Mouse (Mus musculus) cerebellum, postnatal 36 days (tissue): ENCODE data around the gene Fam43b.
"Not testable (repeated sequence)": the region's sequence is repeated elsewhere in the genome, so short reads cannot be mapped to it uniquely, and the experiment has no call there.

Experiments used
- DNase-seq, 2 experiments: peaks; one replicate each; pipeline ENCODE4 v3.0.0; 2021 to 2022; ENCODE audit warnings: mixed read lengths in 2 of 2

The Fam43b gene

DNA sequence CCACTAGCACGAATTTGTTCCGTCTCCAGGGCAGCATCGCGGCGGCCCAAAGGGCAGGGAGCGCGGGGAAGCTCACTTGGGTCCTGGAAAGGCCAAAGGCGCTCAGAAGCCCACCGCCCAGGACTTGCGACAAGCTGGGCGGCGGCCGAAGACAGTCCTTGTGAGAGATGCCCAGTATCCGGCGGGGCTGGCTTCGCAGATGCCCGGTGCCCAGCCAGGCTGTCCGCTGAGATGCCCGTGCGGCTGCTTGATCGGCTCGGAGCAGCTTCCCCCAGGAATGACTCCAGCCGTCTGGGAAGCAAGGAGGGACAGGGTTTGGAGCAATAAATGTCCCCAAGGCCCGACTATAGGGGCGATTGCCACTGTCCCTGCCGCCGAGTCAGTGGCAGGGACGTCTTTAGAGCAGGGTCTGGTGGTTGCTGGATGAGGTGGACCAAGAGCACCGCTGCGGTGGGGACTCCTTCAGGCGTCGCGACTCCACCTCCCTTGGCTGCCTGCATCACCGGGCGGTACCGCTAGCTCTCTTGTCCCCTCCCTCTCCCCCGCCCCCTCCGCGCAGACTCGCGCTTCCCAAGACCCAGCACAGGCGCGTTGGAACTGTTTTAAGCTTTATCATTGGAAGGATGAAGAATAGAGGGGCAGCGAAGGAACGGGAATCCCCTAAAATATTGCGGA lies at the start of gene Fam43b:
Gene Fam43b, minus strand, starts transcription at position 558 of the 675 bp plus-strand sequence.
- DNase-seq, result peak; percentile 10 to 39

DNA sequence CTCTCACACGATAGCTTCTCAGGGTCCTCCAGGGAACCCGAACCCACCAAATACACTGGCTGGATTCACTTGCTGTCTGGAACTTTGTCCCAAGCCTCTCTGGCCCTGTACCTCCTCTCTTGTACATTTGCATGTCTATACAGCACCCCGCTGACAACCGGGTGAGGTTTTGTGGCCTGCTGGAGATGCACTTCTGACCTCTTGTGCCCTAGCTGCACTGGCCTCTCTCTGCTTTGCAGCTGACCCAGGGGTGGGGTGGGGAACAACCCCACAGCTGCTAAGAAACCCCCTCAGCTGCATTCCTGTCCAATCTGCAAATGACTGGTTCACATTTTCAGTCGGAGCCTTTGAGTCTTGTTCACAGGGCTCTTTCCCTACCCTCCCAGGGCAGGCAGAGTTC lies 48.6 kb upstream of the Fam43b start:
- no peak for DNase-seq

DNA sequence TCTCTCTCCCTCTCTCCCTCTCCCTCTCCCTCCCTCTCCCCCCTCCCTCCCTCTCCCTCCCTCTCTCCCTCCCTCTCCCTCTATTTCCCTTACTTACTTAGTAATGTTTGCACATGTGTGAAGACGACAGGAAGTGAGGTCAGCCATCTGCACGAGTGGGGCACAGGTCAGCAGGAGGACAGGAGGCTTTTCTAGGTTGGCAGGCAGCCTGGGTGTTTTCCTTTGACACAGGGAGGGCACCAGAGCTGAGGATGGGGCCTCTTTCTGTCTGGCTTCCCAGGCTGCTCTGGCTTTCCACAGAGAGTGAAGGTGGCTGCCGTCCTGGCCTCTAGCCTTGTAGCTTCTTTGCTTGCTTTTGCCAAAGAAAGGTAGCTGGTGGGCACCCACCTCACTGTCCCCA lies 43.7 kb upstream of the Fam43b start:
- DNase-seq, result no peak

DNA sequence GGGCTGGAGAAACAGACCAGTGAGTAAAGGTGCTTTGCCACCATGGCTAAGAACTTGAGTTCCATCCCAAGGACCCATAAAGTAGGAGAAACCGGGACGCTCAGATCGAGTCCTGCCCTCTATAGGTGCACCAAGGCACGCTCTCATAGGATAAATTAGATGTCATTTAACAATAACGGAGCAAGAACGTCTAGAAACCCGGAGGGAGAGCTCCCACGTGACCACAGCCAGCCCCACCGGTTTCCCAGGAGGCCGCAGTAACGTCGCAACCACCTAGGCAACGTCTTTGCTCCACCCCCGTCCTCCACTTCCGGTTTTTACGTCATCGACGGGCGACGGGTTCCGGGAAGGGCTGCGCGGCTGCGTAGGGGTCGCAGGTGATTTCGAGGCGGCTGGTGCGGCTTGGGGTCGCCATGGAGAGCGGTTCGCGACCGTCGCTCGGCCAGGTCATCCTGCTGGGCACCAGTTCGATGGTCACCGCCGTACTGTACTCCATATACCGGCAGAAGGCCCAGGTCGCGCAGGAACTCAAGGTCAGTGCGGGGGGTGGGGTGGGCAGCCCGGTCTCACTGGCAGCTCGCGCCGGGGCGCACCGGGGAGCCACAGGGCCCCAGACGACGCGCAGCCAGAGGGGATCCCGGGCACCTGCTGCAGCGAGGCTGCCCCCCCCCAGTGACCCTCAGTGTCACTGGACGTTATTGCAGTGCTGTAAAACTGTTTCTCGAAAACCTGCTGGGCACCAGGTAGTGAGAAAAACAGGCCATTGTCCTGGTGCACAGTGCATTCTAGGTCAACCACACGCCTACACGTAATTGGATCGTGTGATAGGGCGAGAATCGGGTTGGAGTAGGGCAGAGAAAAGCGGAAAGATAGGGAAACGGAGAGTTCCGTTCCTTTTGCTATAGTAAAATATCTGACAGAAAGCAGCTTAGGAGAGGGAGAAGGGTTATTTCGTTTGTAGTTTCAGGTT lies 38.3 kb upstream of the Fam43b start, which contains the start of gene Mul1:
Gene Mul1, plus strand, starts transcription at position 325 of the 970 bp plus-strand sequence.
- DNase-seq, result peak; percentile 96

DNA sequence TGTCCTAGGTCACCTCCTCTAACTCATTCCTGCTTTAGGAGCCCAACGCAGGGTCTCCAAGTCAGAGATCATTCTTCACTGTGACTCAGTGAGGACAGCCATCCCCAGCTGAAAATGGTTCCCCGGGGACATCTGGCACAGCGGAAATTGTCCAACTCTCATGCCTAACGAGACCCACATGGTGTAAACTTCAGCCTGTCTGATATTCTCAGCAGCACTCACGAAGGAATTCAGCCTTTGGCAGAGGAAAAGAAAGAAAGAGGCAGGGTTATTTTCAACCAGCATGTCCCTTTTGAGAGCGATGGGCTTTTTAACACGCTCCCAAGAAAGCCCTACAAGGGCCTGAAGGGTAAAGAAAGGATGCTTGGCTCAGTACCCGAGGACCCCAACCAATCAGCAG lies 35.0 kb upstream of the Fam43b start:
- no peak for DNase-seq

DNA sequence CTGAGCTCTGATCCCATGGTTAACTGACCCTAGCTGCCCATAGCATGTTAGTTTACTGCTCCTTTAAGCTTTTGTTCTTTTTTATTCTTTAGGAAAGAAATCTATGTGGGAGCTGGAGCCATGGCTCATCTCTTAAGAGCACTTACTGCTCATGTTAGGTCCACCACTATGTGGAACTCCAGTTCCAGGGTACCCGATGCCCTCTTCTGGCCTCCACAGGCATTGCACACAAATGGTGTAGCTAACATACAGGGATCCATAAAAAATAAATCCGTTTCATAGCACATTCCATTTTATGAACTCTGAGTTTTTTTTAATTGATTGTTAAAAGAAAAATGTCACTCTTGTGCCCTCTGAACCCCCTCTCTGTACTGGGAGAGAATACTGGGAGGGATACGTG lies 33.5 kb upstream of the Fam43b start:
- DNase-seq, result no peak

DNA sequence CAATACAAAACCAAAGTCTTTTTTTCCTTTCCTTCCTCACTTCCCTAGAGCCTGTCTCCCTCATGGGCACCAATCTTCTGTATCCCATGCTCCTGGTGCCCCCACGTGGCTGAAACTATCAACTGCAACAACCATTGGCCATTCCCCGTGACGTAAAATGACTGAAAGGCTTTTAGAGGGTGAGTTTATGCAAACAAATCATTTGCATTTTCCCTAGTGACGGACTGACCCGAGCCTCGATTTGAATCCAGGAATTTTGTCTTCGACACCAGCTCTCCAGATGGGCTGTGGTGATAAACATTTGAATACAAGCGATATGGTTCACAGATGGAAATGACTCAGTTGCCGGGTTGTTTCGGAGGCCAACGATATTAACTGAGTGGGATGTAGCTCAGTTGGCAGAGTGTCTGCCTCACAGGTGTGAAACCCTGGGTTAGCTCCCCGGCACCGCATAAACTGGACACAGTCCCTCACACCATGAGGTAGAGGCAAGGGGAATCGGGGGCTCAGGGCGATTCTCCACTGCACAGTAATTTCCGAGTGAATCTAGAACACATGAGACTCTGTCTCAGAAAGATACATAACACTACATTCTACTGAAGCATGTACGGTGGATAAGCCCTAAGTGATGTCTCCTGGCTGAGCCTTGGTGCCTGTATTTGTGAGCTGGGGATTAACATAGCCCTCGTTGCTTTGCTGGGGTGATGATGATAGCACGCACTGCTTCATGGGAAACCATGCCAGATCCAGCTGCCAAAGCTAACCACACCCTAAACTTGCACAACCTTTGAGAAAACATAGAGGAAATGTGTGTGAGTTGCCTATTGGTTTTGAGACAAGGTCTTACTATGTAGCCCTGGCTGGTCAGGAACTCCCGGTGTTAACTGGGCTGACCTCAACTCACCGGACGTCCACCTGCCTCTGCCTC lies 30.7 kb upstream of the Fam43b start:
- DNase-seq, result peak; percentile 90 to 91

DNA sequence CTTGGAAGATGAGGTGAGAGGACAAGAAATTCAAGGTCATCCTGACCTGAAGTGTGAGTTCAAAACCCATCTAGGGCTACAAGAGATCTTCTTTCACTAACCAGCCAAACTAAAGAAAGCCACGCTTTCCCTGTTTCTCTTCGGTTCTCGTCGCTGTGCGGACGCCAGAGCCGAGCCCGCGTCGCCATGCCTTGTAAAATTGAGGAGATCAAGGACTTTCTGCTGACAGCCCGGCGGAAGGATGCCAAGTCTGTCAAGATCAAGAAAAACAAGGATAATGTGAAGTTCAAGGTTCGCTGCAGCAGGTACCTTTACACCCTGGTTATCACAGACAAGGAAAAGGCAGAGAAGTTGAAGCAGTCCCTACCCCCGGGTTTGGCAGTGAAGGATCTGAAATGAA lies 29.3 kb upstream of the Fam43b start:
- not testable (repeated sequence) for DNase-seq

DNA sequence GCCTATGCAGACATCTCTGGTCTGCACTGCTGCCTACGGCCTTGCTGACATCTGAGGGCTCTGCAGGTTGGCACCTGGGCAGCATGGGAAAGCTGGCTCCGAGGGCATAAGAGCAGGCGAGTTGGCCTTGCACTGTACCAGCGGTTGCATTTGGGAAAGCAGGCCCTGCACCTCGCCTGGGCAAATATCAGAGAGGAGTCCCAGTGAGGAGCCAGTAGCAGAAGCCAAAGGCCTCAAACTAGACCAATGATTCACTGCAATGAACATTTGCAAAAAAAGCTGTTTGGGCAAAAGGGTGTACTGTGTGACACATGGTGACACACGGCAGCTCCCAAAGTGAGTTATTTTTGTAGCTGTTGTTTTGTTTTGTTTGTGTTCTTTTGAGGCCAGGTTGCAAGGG lies 28.7 kb upstream of the Fam43b start:
- DNase-seq, result no peak

DNA sequence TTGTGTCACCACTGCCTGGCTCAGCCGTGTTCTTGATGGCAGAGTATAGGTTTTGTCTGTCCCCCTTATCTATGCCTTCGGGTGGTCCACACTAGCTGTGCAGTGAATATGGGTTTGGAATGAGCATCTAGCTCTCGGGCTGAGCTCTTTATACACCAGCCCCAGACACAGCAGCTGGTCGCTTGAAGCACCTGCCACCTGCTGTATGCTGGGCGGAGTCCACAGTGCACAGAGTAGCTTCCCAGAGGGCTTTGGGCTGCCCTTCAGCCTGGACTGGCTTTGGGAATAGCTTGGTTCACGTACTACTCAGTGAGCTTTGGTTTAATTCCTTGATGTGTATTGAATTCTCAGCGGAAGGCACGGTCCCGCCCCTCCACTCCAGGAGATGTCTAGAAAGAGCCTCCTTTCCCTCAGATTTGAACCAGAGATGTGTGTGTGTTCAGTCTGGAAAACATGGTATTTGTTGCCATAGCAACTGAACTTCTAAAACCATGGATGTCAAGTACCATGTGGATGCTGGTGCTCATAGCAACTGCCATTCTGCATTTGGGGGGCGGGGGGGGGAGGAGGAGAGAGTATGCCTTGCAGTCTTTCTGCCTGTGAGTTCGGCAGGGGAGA lies 22.1 kb upstream of the Fam43b start:
- no peak for DNase-seq

DNA sequence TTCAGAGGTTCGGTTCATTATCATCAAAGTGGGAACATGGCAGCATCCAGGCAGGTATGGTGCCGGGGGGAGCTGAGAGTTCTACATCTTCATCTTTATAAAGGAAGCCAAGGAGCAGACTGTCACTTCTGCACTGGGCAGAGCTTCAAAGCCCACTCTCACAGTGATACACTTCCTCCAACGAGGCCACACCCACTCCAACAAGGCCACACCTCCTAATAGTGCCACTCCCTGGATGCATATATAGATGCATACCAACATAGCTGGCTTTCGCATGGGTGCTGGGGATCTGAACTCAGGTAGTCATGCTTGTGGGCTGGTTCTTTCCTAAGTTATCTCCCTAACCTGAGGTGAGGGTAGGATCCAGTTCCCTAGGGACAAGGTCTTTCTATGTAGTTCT lies 21.6 kb upstream of the Fam43b start:
- DNase-seq, result no peak

DNA sequence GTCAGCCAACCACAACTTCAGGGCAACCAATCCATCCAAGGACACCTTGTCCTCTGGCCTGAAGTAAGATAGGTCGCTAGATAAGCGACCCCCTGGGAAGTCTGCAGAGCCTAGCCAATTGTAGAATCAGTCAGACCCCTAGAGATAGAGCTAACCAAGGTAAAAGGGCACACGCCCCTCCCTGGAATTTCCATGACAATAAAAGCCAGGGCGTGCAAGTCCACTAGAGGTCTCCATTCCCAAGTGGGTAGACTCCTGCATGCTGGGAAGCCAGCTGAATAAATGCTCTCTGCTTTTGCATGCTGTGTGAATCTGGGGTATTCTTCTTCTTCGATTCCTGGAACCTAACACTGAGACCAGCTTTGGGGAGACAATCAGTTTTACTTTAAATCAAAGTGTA lies 20.1 kb upstream of the Fam43b start:
- DNase-seq, result no peak

DNA sequence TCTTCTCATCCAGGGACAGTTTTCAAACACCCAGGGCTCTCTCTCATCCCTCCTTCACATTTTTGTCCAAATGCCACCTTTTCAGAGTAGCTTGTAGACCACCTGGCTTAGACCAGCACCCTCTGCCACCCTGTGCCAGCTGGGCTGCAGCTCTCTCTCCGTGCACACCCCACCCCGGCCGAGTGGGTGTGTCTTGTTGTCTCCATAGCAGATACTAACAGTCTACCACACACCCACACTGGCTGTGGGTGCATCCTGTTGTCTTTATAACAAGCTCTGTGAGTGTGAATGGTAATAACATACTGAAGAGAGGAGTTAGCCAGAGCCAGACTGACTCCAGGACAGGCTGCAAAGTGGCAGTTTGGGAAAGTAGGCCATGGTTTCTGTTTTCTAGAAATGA lies 19.7 kb upstream of the Fam43b start:
- DNase-seq, result no peak

DNA sequence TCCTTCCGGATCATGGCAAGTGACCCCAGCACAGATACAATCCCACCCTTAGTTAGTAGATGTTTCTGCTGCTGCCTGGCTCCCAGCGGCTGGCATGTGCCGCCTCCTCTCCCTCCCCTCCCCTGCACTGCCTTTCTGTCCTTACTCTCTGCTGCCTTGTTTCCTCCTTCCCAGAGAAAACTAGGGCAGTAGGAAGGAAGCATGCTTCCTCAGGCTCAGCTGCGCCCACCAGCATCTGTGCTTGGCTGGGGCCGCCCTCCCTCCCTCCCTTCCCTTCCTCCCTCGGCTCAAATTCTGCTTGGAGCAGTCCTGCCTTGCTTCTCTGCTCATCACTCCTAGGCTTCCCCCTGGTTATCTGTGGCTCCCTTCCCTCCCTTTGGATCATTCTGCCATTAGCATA lies 18.4 kb upstream of the Fam43b start:
- no peak for DNase-seq

DNA sequence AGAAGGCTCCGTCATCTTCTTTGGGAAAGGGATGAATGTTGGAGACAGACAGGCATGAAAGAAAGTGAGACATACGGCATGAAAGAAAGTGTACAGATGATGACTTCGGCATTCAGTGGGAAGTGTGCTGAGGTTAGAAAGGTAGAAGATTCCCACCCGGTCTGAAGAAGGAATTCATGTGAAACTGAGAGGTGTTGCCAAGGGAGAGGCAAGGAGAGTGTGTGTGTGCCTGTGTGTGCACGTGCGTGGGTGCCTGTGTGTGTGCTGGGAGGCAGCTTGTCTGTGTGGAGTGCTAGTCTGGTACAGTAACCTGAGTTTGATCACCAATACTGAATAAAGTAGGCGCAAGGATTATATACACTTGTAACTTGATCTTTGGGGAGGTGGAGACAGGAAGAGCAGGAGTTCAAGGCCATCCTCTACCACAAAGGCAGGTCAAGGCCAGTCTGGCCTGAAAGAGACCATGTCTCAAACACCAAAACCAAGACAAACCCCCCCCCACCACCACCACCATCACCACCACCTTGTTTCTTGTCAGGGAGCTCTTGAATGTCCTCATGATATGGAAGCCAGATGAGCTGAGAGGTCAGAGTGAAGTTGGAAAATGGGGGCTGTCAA lies 15.3 kb upstream of the Fam43b start:
- no peak for DNase-seq

DNA sequence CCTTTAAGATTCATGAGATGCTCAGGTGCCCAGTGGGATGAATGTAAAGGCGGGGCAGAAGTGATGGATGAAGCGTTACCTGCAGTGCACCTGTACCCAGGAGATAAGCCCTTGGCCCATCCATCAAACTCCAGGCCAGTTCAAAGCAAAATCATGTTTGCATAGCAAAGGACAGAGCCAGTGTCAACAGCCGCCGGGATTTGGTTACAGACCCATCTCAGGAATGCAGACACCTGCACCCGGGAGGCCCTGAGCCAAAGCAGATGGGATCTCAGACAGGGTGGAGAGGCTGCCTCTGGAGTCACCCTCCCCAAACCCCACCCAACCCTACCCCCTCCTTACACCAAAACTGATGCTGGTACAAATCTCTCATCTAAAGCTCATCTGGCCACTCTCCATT lies 14.7 kb upstream of the Fam43b start:
- DNase-seq, result no peak

DNA sequence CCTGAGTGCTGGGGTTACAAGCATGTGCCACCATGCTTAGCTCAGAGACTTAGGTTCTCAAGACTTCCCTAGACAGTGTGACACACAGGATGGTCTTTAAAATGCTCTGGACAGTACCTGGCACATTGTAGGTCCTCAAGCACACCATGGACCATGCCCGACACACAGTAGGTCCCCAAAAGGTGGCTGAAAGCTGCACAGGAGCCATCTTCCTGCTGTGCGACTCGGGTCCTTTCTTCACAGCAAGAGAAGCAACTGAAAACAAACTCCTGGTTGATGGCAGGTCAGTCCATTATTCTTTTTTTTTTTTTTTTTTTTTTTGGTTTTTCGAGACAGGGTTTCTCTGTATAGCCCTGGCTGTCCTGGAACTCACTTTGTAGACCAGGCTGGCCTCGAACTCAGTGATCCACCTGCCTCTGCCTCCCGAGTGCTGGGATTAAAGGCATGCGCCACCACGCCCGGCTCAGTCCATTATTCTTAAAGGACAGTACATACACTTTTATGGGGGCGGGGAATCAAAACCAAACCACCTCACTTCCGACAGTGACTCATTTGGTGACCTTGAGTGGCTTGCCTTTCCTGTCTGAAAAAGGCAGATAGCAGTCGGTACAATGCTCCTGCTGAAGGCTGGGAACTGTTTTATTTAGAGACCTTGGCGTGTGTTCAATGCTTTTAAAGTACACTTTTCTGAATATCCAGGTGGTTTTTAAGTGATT lies 11.3 kb upstream of the Fam43b start:
- DNase-seq, result no peak

DNA sequence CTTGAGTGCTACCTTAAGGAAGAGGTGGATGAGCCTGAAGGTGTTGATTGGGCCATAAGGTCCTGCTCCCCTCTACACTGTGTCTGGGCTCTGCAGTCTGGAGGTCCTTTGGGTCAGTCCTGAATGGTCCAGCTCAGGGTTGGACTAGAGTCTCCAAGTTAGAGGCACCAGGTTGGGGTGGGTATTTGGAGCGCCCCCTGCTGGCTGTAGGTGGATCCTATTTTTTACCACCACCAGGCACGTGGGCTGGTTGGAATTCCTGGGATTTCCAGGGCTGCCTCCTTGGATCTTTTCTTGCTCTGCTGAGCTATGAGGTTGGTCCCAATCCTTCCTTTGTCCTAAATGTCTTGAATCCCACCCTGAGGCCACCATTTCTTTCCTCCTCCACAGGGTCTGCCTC lies 8.5 kb upstream of the Fam43b start:
- DNase-seq, result peak; percentile 27 to 30

DNA sequence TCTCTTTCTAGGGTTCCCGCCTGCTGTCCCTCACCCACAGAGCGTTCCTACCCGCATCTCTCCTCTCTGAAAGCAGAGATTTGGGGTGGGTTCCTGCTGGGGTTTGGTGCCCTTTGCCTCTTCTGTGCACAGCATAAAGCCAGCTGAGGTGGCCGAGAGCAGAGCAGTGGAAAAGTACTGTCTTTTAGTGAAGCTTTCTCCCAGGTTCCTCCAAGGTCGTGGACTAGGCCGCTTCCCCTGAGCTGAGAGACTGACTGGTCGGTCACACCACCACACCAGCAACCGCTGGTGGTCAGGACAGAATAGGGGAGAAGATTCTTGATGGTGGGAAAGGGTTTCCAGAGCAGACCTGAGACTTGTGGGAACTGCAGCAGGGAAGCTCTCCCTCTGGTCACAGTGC lies 383 bp upstream of the Fam43b start:
- no peak for DNase-seq

DNA sequence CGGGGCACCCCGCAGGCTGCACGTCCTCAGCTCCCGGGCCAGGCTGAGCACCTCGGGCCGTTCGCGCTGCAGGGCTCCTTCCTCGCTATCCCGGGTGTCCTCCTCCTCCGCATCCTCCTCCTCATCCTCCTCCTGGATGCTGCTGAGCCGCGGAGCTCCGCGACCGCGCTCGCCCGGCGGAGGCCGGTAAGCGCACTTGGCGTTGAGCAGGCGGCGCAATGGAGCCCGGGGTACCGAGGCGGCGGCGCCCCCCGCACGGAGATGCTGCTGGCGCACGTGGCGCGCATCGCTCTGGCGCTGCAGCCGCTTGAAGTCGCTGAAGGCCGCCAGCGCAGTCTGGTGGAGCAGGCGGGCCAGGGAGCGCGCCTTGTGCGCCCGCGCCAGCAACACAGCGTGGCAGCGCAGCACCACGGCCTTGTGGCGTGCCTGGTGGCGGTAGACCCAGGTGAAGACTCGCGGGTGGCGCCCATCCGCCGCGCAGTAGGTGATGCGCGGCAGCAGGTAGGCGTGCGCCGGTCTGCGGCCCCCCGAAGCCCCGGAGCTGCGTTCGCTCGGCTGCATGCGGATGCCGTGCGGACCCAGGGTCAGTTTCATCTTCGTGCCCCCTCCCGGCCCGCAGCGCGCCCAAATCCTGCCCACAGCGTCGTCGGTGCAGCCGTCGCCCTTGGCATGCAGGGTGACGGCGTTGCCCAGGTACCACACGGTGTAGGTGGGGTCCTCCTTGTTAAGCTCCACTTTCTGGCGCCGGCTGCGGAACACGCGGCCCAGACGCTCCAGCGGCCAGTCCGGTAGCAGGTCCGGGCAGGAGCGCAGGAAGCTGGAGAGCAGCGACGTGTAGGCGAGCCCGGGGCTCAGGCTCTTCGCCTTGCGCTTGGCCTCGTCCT lies 999 bp downstream of the Fam43b start:
- DNase-seq, result peak; percentile 7 to 16
